Mouse (Mus musculus): ENCODE results near the gene Dynlrb2.

Gene Dynlrb2

GRCm38 (mm10) chr8:116504477-116505120 lies at the start of gene Dynlrb2:
TSS of gene Dynlrb2 (plus strand) at chr8:116504974.
- peak; percentile 97 for DNase-seq

- DNase-seq = no peak
These were observed 46.2 kb upstream of the Dynlrb2 start for GRCm38 (mm10) chr8:116458569-116458968.

GRCm38 (mm10) chr8:116461472-116461871 lies 43.3 kb upstream of the Dynlrb2 start:
- no peak for DNase-seq

GRCm38 (mm10) chr8:116466586-116466985 lies 38.2 kb upstream of the Dynlrb2 start:
- no peak for DNase-seq

- DNase-seq = no peak
These were observed 37.7 kb upstream of the Dynlrb2 start for GRCm38 (mm10) chr8:116467027-116467426.

GRCm38 (mm10) chr8:116477941-116478340 lies 26.8 kb upstream of the Dynlrb2 start:
- no peak for DNase-seq

- DNase-seq = no peak
These were observed 26.1 kb upstream of the Dynlrb2 start for GRCm38 (mm10) chr8:116478681-116479080.

- DNase-seq = peak; percentile 78
These were observed 23.9 kb upstream of the Dynlrb2 start for GRCm38 (mm10) chr8:116480894-116481293.

- no peak for DNase-seq
These were observed 22.0 kb upstream of the Dynlrb2 start for GRCm38 (mm10) chr8:116482738-116483137.

- peak; percentile 47 for DNase-seq
These were observed 20.7 kb upstream of the Dynlrb2 start for GRCm38 (mm10) chr8:116484087-116484486.

GRCm38 (mm10) chr8:116488546-116488945 lies 16.2 kb upstream of the Dynlrb2 start:
- DNase-seq = no peak

- no peak for DNase-seq
These were observed 4.5 kb upstream of the Dynlrb2 start for GRCm38 (mm10) chr8:116500057-116500809.

- peak; percentile 79 for DNase-seq
These were observed 3.9 kb downstream of the Dynlrb2 start for GRCm38 (mm10) chr8:116508721-116509120.

- peak; percentile 59 for DNase-seq
These were observed 4.5 kb downstream of the Dynlrb2 start for GRCm38 (mm10) chr8:116509247-116509646.

GRCm38 (mm10) chr8:116519676-116520075 lies 14.9 kb downstream of the Dynlrb2 start:
- no peak for DNase-seq

- no peak for DNase-seq
These were observed 16.4 kb downstream of the Dynlrb2 start for GRCm38 (mm10) chr8:116521208-116521607.

- DNase-seq = no peak
These were observed 16.9 kb downstream of the Dynlrb2 start for GRCm38 (mm10) chr8:116521641-116522040.

- DNase-seq = no peak
These were observed 17.5 kb downstream of the Dynlrb2 start for GRCm38 (mm10) chr8:116522104-116522767.

GRCm38 (mm10) chr8:116524915-116525314 lies 20.1 kb downstream of the Dynlrb2 start:
- DNase-seq = no peak

- DNase-seq = no peak
These were observed 24.0 kb downstream of the Dynlrb2 start for GRCm38 (mm10) chr8:116528736-116529135.

- DNase-seq = no peak
These were observed 28.3 kb downstream of the Dynlrb2 start for GRCm38 (mm10) chr8:116533081-116533480.

- DNase-seq = no peak
These were observed 32.0 kb downstream of the Dynlrb2 start for GRCm38 (mm10) chr8:116536786-116537185.

GRCm38 (mm10) chr8:116538763-116539162 lies 34.0 kb downstream of the Dynlrb2 start:
- DNase-seq = no peak

- no peak for DNase-seq
These were observed 35.4 kb downstream of the Dynlrb2 start for GRCm38 (mm10) chr8:116540136-116540535.
